Mouse (Mus musculus) lung, postnatal 0 days (tissue): Measurements from ENCODE around the gene Gm49342.

ENCODE experiments used
- CTCF ChIP-seq: IDR thresholded peaks from 2 replicates; pipeline ENCODE4 v1.5.1; 2016; ENCODE audit warnings: antibody characterized with exemption, mild to moderate bottlenecking
- EP300 ChIP-seq: IDR thresholded peaks from 2 replicates; pipeline ENCODE4 v1.6.1; 2016; ENCODE audit warnings: antibody characterized with exemption, mild to moderate bottlenecking, control low read depth

- TF ChIP-seq CTCF (no peak), EP300 (no peak)
These were observed 30.7 kb downstream of the Gm49342 start for GRCm38 (mm10) chr14:50975001-50975400.
